Mouse (Mus musculus): ENCODE data around the gene Bpifb6. TPM values are rescaled to one million over a fixed set of nuclear protein-coding genes. Genes with fewer than 3 reads are reported as not detected.

Gene Bpifb6
- total RNA-seq (2021), result not detected
- long read RNA-seq, result 0 reads

GRCm38 (mm10) chr2:153900088-153900487, at the start of gene Bpifb6:
Bpifb6 (plus strand) TSS chr2:153900388.
- no peak for DNase-seq (ENCODE audit: low spot score in 2 of 2)

GRCm38 (mm10) chr2:153851030-153851360, 49.2 kb upstream of the Bpifb6 start:
- DNase-seq (ENCODE audit: low spot score in 2 of 2), result peak; percentile 24 to 73

GRCm38 (mm10) chr2:153853544-153853943, 46.6 kb upstream of the Bpifb6 start:
- no peak for DNase-seq (ENCODE audit: low spot score in 2 of 2)

GRCm38 (mm10) chr2:153859581-153859980, 40.6 kb upstream of the Bpifb6 start:
- no peak for DNase-seq (ENCODE audit: low spot score in 2 of 2)

GRCm38 (mm10) chr2:153860315-153860714, 39.9 kb upstream of the Bpifb6 start:
- DNase-seq (ENCODE audit: low spot score in 2 of 2), result no peak

- DNase-seq (ENCODE audit: low spot score in 2 of 2), result no peak
Measured at GRCm38 (mm10) chr2:153860715-153861114, 39.5 kb upstream of the Bpifb6 start.

- no peak for DNase-seq (ENCODE audit: low spot score in 2 of 2)
Measured at GRCm38 (mm10) chr2:153861960-153862359, 38.2 kb upstream of the Bpifb6 start.

GRCm38 (mm10) chr2:153870984-153871383, 29.2 kb upstream of the Bpifb6 start, which contains the start of gene Sun5:
Sun5 (minus strand) TSS chr2:153871084.
- no peak for DNase-seq (ENCODE audit: low spot score in 2 of 2)

- no peak for DNase-seq (ENCODE audit: low spot score in 2 of 2)
Measured at GRCm38 (mm10) chr2:153874745-153875144, 25.4 kb upstream of the Bpifb6 start, which contains the start of gene Bpifb2. Bpifb2 (plus strand) TSS chr2:153875045.

- DNase-seq (ENCODE audit: low spot score in 2 of 2), result no peak
Measured at GRCm38 (mm10) chr2:153899111-153899510, 1.1 kb upstream of the Bpifb6 start.

GRCm38 (mm10) chr2:153902726-153903125, 2.5 kb downstream of the Bpifb6 start:
- DNase-seq (ENCODE audit: low spot score in 2 of 2), result no peak

GRCm38 (mm10) chr2:153906626-153907025, 6.4 kb downstream of the Bpifb6 start:
- no peak for DNase-seq (ENCODE audit: low spot score in 2 of 2)

GRCm38 (mm10) chr2:153914151-153914550, 14.0 kb downstream of the Bpifb6 start:
- DNase-seq (ENCODE audit: low spot score in 2 of 2), result peak in 1 of 2 experiments; percentile 62

GRCm38 (mm10) chr2:153917930-153918329, 17.7 kb downstream of the Bpifb6 start, which contains the start of gene Bpifb3:
Bpifb3 (plus strand) TSS chr2:153918230.
- DNase-seq (ENCODE audit: low spot score in 2 of 2), result no peak

- DNase-seq (ENCODE audit: low spot score in 2 of 2), result peak in 1 of 2 experiments; percentile 12
Measured at GRCm38 (mm10) chr2:153921246-153921645, 21.1 kb downstream of the Bpifb6 start.

- peak in 1 of 2 experiments; percentile 48 for DNase-seq (ENCODE audit: low spot score in 2 of 2)
Measured at GRCm38 (mm10) chr2:153929871-153930413, 29.8 kb downstream of the Bpifb6 start.

GRCm38 (mm10) chr2:153931125-153931524, 30.9 kb downstream of the Bpifb6 start:
- peak in 1 of 2 experiments; percentile 15 for DNase-seq (ENCODE audit: low spot score in 2 of 2)

GRCm38 (mm10) chr2:153933311-153933710, 33.1 kb downstream of the Bpifb6 start:
- no peak for DNase-seq (ENCODE audit: low spot score in 2 of 2)

- DNase-seq (ENCODE audit: low spot score in 2 of 2), result no peak
Measured at GRCm38 (mm10) chr2:153935348-153935747, 35.2 kb downstream of the Bpifb6 start.

- DNase-seq (ENCODE audit: low spot score in 2 of 2), result no peak
Measured at GRCm38 (mm10) chr2:153937843-153938242, 37.7 kb downstream of the Bpifb6 start, which contains the start of gene Bpifb4. Bpifb4 (plus strand) TSS chr2:153938212.

- DNase-seq (ENCODE audit: low spot score in 2 of 2), result peak in 1 of 2 experiments; percentile 78
Measured at GRCm38 (mm10) chr2:153943537-153943936, 43.3 kb downstream of the Bpifb6 start.

- no peak for DNase-seq (ENCODE audit: low spot score in 2 of 2)
Measured at GRCm38 (mm10) chr2:153944567-153944966, 44.4 kb downstream of the Bpifb6 start.

- peak; percentile 51 to 87 for DNase-seq (ENCODE audit: low spot score in 2 of 2)
Measured at GRCm38 (mm10) chr2:153952897-153953296, 52.7 kb downstream of the Bpifb6 start.

Measured in layer of hippocampus, adult 18-20 months (tissue).